Mouse (Mus musculus): ENCODE results near the gene Rap1gap2. TPM values are rescaled to one million over a fixed set of nuclear protein-coding genes. Genes with fewer than 3 reads are reported as not detected.

The Rap1gap2 gene
- polyA plus RNA-seq, 1 experiment = 9.9 TPM

DNA sequence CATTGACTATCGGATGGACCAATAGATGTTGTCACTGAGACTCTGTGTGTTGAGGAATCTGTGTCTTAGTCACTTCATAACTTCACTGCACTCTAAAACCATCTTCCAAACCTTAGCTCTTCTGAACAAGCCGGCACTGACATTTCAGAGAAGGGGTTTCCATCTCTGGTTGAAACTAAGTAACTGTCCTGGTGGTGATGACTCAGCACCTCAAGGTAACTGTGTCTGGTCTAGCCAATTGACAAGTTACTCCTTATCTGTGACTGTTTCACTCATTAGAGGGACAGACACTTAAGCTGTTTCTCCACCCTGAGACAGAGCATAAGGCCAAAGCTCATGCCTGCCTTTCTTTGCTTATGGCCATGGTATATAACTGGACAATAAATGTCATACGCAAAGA lies 114.1 kb downstream of the Rap1gap2 start:
- H3K4me1 ChIP-seq (ENCODE audit: control insufficient read depth, insufficient read depth, low read length) = peaks cover 8% of the 10 kb centered on the region
- TF ChIP-seq POLR2A (IDR thresholded peaks at IDR 0.05; ENCODE audit: borderline replicate concordance, control insufficient read depth, low read depth, low read length) (no peak), CTCF (IDR thresholded peaks at IDR 0.05; ENCODE audit: control insufficient read depth, insufficient read depth, low read length) (no peak)
- WGBS = 86% methylated on average over 3 of the region's 3 CpGs
- H3K27ac ChIP-seq (ENCODE audit: control insufficient read depth, insufficient read depth, low read depth, low read length, poor library complexity) = no peak overlapping the region
- no peak overlapping the region for H3K4me3 ChIP-seq (replicated peaks; ENCODE audit: control insufficient read depth, low read depth, low read length)

DNA sequence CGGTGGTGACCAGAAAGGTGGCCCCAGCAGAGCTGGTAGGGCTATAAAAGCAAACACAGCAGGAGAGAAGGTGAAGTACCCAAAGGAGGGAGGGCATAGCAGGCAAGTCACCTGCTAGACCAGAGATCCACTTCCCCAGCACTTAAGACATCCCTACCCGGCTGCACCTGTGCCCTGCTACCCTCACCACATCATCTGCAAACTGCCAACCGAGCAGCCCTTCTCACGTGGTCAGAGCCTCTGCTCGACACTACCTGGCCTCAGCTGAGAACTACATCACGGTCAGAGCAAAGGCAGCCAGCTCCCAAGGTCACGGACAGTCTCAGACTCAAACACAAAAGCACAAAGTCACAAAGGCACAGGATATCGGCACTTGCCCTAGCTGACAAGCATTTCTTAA lies 116.8 kb downstream of the Rap1gap2 start:
- WGBS = 40% methylated on average over 8 of the region's 8 CpGs
- H3K27ac ChIP-seq (ENCODE audit: control insufficient read depth, insufficient read depth, low read depth, low read length, poor library complexity) = no peak overlapping the region
- no peak overlapping the region for H3K4me3 ChIP-seq (replicated peaks; ENCODE audit: control insufficient read depth, low read depth, low read length)
- no peak for TF ChIP-seq CTCF (IDR thresholded peaks at IDR 0.05; ENCODE audit: control insufficient read depth, insufficient read depth, low read length)
- no peak for TF ChIP-seq POLR2A (IDR thresholded peaks at IDR 0.05; ENCODE audit: borderline replicate concordance, control insufficient read depth, low read depth, low read length)
- H3K4me1 ChIP-seq (ENCODE audit: control insufficient read depth, insufficient read depth, low read length) = peaks cover 8% of the 10 kb centered on the region

DNA sequence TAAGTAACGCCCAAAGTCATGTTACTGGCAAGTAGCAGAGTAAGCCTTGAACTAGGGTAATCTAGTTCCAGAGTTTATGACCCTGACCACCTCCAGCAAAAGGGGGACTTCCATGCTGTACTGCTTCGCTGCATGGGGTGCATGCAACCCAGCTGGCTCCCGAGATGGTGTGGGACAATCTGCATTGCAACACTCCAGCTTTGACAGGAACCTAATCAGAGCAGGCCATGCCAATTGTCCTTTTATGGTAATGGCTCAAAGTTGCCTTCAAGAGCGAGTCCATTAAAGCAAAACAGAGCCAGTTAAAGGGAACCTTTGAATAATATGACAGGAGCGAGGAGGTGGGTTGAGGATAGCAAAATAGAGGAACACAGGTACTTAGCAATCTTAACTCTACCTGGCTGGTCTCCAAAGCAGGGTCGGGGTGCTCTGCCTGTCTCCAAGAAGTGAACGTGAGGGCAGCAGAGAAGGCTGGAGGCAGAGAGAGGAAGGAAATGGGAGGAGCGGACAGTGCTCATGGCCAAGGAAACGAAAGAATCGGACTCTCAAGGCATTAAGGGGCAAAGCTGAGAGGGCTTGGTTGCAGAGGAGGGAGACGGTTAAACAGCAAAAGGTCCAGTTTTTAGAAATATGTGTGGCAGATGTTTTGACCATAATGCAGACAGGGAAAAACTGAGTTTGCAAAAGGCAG lies 117.4 kb downstream of the Rap1gap2 start:
- no peak overlapping the region for H3K4me3 ChIP-seq (replicated peaks; ENCODE audit: control insufficient read depth, low read depth, low read length)
- H3K27ac ChIP-seq (ENCODE audit: control insufficient read depth, insufficient read depth, low read depth, low read length, poor library complexity) = no peak overlapping the region
- H3K4me1 ChIP-seq (ENCODE audit: control insufficient read depth, insufficient read depth, low read length) = peaks cover 8% of the 10 kb centered on the region
- 17% methylated on average over 11 of the region's 11 CpGs for WGBS
- no peak for TF ChIP-seq CTCF (IDR thresholded peaks at IDR 0.05; ENCODE audit: control insufficient read depth, insufficient read depth, low read length)
- TF ChIP-seq POLR2A (IDR thresholded peaks at IDR 0.05; ENCODE audit: borderline replicate concordance, control insufficient read depth, low read depth, low read length) = no peak

DNA sequence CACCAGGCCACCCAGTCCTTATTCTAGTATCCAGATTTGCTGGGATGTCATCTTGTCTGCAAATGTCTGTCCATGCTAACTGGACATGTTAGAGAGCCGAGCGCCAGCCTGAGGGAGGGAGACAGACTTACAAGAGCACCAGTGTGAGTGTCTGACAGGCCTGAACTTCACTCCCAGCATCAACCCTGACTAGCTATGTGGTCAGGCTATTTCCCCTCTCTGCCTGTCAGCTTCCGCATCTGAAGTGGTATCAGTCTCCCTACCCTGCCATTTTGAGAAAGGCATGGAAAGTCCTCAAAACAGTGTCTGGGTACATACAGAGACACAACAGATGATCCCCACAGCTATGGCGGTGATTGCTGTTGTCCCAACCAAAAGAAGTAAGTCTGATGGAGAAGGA lies 119.6 kb downstream of the Rap1gap2 start:
- H3K4me1 ChIP-seq (ENCODE audit: control insufficient read depth, insufficient read depth, low read length) = peaks cover 8% of the 10 kb centered on the region
- 40% methylated on average over 4 of the region's 4 CpGs for WGBS
- no peak overlapping the region for H3K4me3 ChIP-seq (replicated peaks; ENCODE audit: control insufficient read depth, low read depth, low read length)
- TF ChIP-seq POLR2A (IDR thresholded peaks at IDR 0.05; ENCODE audit: borderline replicate concordance, control insufficient read depth, low read depth, low read length) (no peak), CTCF (IDR thresholded peaks at IDR 0.05; ENCODE audit: control insufficient read depth, insufficient read depth, low read length) (no peak)
- H3K27ac ChIP-seq (ENCODE audit: control insufficient read depth, insufficient read depth, low read depth, low read length, poor library complexity) = no peak overlapping the region

DNA sequence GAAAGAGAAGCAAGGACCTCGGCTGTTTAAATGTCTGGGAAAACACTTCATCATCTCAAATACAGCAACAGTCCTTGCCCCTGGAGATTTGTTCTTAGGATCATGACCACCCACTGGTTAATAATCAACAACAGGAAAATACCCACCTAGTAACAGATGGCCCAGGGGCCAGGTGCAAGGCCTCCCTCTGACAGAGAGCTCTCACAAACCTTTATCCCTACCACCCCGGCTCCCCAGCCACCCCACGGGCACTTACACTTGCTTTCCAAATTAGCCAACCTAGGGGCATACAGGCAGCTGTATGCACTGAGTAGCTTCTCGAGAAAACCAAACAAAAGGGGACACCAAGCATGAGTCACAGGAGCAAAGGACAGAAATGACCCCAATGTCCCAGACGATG lies 121.5 kb downstream of the Rap1gap2 start:
- no peak overlapping the region for H3K27ac ChIP-seq (ENCODE audit: control insufficient read depth, insufficient read depth, low read depth, low read length, poor library complexity)
- peaks cover 8% of the 10 kb centered on the region for H3K4me1 ChIP-seq (ENCODE audit: control insufficient read depth, insufficient read depth, low read length)
- TF ChIP-seq CTCF (IDR thresholded peaks at IDR 0.05; ENCODE audit: control insufficient read depth, insufficient read depth, low read length) (no peak), POLR2A (IDR thresholded peaks at IDR 0.05; ENCODE audit: borderline replicate concordance, control insufficient read depth, low read depth, low read length) (no peak)
- 88% methylated on average over 5 of the region's 5 CpGs for WGBS
- H3K4me3 ChIP-seq (replicated peaks; ENCODE audit: control insufficient read depth, low read depth, low read length) = no peak overlapping the region

DNA sequence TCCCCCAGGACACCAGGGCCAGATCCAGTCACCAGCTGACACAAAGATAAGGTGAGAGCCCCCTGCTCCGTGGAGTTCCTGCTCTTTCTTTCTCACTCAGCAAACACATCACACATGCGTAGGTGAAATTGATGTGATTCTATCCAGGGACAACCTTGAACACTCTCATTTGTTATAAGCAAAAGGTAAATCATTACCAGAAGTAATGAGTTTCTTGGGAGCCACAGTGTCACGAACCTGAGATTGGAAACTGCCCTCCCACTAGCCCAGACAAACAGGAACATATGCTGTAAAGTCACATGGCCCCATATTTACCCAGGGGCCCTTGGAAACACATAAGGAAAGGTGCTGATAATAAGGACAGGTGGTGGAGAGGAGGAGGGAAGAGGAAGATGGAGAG lies 122.8 kb downstream of the Rap1gap2 start:
- H3K27ac ChIP-seq (ENCODE audit: control insufficient read depth, insufficient read depth, low read depth, low read length, poor library complexity) = no peak overlapping the region
- H3K4me3 ChIP-seq (replicated peaks; ENCODE audit: control insufficient read depth, low read depth, low read length) = no peak overlapping the region
- TF ChIP-seq POLR2A (IDR thresholded peaks at IDR 0.05; ENCODE audit: borderline replicate concordance, control insufficient read depth, low read depth, low read length) (no peak), CTCF (IDR thresholded peaks at IDR 0.05; ENCODE audit: control insufficient read depth, insufficient read depth, low read length) (no peak)
- no peaks in the 10 kb centered on the region for H3K4me1 ChIP-seq (ENCODE audit: control insufficient read depth, insufficient read depth, low read length)
- 70% methylated on average over 3 of the region's 3 CpGs for WGBS

DNA sequence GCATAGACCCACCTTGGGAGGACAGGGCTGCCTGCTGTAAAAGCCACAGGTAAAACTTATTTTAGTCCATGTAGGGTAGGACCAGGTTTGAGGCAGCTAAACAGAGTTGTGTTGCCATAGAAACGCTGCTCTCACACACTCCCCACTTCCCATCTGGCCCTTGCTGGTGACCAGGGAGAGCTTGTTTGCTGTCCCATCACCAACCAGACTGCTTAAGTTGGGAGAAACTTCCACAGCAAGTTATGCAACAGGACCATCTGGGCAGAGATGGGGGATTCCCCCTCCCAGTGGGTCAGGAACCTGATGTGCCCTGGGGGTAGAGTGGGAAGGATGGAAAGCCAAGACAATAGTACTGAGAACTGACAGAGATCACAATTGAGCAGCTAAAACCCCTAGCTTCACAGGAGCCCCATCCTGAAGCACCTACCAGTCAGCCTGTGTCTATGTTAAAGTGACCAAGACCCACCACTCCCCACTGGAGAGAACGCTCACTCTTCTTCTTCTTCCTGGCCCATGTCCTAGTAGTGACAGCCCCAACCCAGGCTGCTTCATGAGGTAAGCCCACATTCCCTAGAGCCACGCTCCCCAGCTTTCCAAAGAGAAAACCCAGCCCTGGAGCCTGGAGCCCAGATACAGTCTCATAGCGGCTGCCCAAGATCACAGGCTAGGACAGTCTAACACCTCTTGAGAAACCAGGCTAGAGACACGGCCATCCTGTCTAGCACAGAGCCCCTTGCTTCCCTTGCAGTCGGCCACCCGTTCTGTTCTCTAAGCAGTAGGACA lies 125.1 kb downstream of the Rap1gap2 start:
- whole genome bisulfite sequencing = 81% methylated on average over 7 of the region's 7 CpGs
- no peak for TF ChIP-seq POLR2A (IDR thresholded peaks at IDR 0.05; ENCODE audit: borderline replicate concordance, control insufficient read depth, low read depth, low read length)
- no peak for TF ChIP-seq CTCF (IDR thresholded peaks at IDR 0.05; ENCODE audit: control insufficient read depth, insufficient read depth, low read length)
- Histone ChIP-seq H3K4me3 (replicated peaks; ENCODE audit: control insufficient read depth, low read depth, low read length) (no peak overlapping the region), H3K4me1 (ENCODE audit: control insufficient read depth, insufficient read depth, low read length) (no peaks in the 10 kb centered on the region), H3K27ac (ENCODE audit: control insufficient read depth, insufficient read depth, low read depth, low read length, poor library complexity) (no peak overlapping the region)

DNA sequence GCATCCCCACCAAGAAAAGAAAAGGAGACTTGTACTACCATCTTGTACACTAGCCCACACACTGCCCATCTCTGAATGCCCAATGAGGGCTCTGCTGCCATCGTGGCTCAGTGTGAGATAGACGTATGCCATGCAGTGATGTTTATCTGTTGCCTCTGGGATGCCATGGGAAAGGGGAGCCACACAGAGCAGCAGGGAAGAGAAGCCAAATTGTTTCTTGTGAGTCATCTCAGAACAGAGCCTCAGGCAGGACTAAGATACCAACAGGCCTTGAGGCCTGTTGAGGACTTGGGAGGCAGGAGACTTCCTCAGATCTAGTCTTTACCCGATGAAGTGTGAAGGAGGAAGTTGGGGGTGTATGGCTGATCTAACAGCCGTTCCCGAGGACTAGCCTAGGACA lies 126.8 kb downstream of the Rap1gap2 start:
- no peak for TF ChIP-seq POLR2A (IDR thresholded peaks at IDR 0.05; ENCODE audit: borderline replicate concordance, control insufficient read depth, low read depth, low read length)
- no peak for TF ChIP-seq CTCF (IDR thresholded peaks at IDR 0.05; ENCODE audit: control insufficient read depth, insufficient read depth, low read length)

More for the DNA sequence above, 126.8 kb downstream of the Rap1gap2 start:
- no peak overlapping the region for H3K27ac ChIP-seq (ENCODE audit: control insufficient read depth, insufficient read depth, low read depth, low read length, poor library complexity)
- no peak overlapping the region for H3K4me3 ChIP-seq (replicated peaks; ENCODE audit: control insufficient read depth, low read depth, low read length)
- H3K4me1 ChIP-seq (ENCODE audit: control insufficient read depth, insufficient read depth, low read length) = no peaks in the 10 kb centered on the region
- 47% methylated on average over 5 of the region's 5 CpGs for WGBS
